Mouse (Mus musculus): ENCODE results near the gene Tiparp.
A peak's percentile ranks its signal among the peaks of the same experiment; 100 is the strongest.

The Tiparp gene

DNA sequence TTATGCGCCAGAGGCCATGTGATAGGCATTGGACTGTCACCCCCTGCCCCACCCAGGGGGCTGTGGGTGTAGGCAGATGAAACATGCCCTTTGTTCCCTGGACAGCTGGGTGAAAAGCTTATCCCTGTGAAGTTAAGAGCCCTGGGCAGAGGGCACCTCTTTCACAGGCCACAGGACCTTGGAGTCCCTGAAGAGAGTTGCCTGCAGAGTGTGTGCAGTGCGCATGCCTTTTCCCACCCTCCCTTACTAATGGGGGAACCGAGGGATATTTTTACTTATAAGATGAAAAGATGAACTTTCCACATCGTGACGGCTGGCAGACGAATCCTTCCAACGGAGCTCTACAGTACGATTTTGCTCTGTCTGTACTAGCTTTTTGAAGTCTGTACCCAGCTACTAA lies 57.1 kb downstream of the Tiparp start:
- DNase-seq = peak; percentile 82

DNA sequence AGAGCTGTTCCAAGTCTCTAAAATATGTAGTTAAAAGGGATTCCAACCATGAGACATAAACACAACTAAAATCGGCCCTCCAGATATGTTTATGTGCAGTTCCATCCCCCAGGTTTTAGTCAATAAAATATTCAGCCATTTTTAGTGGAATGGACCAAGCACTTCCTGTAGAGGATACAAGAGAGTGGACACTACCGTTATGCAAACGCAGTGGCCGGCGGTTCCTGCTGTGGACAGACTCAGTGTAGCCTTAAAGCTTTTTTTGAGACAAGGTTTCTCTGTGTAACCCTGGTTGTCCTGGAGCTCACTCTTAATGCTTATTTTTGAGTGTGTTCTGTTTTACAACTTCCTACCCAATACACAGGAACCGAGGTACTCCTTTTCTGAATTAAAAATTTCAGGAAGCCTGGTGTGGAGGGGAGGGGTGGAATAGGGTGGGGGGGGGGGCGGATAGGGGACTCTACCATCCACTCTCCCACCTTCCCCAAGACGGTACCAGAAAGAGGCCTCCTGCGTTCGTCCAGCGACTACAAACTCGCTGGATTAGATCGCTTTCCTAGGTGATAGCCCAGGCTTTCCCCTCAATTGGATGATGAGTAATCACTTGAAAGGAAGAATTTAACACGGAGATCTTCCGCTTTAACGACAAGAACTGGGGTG lies 57.7 kb downstream of the Tiparp start:
- DNase-seq = no peak

DNA sequence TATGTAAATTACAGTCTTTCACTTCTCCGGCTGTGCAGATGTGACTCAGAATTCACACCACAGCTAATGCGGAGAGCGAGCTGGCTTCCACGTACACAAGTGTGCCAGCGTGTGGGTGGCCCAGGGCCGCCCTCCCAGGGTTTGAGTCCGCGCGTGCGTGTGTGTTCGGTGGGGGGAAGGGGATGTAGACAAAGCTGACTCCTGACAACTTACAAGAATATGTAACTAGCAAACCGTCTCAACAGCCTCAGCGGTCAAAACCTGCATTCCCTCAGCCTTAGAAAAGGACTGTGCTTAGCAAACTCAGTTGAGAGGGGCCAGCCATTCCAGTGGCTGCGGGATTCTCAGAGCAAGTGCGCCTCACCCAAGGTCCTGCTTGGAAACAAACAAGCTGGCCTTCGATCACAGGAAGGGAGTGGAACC lies 58.3 kb downstream of the Tiparp start:
- peak; percentile 91 for DNase-seq

DNA sequence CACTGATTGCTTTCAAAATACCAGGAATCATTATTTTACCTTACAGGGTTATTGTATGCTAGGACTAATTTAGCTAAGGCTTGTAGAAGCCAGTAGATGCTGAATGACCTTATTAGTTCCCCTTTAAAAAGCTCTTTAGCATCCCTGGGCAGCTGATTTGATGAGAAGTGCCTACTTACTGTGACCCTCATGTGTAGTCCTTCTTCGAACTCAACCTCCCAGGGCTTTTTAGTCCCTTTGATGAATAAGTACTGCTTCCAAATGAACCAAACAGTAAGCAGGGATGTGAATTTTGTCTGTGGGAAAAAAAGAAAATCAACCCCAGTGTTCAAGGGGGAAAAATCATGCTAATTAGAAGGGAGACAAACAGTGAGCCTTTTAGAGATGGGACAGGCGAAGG lies 58.8 kb downstream of the Tiparp start:
- no peak for DNase-seq

DNA sequence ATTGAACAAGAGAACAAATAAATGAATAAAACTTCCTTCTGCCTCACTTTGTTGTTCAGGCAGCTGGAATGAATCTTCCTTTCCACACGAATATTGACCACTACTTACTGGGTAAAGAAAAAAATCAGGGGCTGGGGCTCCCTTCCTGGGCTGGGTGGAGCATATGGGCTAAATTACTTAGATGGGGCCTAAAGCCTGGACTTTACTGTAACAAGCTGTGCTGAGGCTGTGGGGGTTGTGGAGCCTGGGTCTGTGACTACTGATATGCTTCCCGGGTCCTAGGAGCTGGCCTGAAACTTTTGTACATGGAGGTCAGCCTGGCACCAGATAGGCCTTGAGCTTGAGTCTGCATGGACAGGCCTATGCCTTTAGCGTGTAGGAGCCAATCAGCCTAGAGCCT lies 60.2 kb downstream of the Tiparp start:
- no peak for DNase-seq

DNA sequence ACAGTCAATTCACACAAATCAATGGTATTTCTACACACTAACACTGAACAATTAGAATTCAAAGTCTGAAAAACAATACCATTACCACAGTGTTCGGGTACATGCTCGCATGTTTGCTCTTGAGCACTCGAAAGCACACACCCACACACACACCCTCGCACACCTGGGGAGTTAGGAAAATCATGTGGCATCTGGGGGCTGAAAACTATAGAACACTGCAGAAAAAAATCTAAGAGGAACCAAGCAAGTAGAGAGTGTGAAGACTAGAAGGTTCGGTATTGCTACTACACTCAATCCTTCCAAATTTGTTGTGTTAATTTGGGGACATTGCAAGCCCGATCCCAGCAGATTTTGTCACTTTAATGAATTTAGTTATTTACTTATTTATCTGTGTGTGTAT lies 64.6 kb downstream of the Tiparp start:
- no peak for DNase-seq

DNA sequence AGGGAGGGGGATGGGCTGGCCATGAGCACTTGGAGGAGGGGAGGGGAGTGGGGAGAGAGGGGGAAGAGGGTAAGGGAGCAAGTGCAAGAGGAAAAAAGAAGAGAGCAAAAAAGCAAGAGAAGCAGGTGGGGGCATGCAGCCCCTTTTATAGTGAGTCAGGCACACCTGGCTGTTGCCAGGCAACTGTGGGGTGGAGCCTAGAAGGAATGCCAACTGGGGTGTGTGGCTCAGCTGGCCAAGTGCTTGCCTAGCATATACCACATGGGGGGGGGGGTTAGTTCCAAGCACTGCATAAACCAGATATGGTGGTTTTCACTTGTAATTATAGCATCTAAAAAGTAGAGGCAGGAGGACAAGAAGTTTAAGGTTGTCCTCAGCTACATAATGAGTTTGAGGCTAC lies 66.3 kb downstream of the Tiparp start:
- peak; percentile 57 for DNase-seq

DNA sequence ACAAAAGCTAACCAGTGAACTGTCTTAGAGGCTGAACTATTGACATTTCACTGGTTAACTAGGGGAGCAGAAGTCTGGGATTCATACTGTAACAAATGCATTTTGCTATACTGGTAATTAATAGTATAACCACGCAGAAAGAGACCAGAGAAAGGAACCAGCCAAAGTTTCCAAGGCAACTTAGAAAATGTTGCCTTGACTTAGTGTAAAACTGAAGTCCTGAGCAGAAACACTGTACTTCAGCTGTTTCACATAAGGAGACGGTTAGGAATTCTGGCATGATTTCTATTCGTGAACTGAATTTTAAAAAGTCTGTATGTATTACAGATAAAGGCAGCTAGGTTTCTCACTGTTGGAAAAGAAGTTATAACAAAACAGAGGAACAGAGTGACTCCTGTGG lies 67.0 kb downstream of the Tiparp start:
- DNase-seq = no peak

DNA sequence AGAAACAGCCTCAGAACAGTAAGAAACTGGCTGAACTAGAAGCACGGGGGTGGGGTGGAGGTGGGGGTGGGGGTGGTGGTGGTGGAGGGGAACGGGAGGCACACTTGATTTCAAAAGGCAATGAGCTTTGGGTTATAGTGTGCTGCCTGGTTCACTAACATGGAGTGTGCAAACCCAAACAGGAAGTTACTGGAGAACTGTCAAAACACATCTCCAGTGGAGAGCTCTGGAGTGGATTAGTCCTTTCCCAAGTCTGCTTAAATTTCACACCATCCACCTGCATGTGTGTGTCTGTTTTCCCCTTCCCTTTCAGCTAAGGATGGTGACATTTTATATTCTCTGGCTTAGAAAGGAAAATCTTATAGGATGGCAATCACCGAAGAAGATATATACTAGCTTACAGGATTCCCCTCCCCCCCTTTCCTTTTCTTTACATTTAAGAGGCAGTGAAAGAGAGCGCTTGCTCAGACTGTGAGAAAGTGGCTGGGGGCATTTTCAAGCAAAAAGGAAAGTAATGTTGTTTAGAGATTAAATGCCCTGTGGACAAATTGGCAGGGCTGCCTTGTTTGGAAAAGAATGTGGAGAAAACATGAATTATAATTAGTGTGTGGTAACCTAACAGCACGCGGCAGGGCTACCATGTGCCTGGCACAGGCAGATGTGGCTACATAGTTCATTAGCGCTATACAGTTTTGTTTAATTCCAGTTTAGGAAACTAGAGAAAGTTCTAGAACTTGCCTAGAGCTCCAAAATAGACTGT lies 70.0 kb downstream of the Tiparp start:
- DNase-seq = no peak

DNA sequence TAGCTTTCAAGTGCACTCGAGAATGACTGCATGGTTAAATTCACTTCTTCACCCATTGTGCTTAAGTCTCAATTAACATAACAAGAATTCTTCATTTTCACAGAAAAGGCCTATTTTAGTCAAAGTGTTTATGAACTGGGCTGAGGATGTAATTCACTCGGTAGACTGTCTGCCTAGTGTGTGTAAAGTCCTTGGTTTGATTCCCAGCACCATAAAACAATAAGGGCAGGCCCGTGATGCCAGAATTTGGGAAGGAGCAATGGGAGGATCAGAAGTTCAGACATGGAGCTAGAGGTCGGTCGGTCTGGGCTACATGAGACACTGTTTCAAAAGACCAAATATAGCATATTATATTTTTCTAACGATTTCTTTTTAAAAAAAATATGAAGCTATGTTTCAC lies 70.9 kb downstream of the Tiparp start:
- no peak for DNase-seq

DNA sequence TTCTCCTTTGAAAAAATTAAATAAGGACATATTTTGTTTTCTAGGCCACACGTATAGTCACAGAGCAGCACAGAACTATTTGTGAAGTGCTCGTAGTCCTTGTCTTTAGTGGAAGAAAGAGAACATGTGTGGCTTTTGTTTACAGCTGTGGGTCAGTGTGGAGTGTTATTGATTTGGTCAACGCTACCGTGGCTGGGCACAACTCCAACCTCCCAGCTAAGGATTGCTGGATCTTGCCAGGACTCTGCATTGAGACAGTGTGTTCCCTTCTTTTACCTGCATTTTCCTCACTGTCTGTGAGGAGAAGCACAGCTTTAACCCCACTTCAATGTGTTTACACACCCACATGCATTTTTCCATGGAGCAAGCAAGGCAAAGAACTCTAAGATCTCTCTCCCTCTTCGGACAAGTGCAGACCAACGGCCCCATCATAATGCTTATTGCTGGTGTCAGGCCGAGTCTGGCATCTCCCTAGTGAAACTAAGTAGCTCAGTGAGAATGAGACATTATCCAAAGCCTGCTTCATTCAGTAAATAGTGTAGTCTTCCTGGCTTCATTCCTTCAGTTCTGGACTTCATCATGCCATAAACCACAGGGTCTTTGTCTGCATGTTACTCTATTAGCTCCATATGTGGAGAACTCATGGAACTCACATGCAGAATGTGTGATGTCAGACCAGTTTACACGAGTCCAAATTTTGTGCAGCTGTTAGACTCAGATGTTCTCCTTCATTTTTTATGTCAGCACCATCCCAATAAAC lies 73.3 kb downstream of the Tiparp start:
- no peak for DNase-seq

DNA sequence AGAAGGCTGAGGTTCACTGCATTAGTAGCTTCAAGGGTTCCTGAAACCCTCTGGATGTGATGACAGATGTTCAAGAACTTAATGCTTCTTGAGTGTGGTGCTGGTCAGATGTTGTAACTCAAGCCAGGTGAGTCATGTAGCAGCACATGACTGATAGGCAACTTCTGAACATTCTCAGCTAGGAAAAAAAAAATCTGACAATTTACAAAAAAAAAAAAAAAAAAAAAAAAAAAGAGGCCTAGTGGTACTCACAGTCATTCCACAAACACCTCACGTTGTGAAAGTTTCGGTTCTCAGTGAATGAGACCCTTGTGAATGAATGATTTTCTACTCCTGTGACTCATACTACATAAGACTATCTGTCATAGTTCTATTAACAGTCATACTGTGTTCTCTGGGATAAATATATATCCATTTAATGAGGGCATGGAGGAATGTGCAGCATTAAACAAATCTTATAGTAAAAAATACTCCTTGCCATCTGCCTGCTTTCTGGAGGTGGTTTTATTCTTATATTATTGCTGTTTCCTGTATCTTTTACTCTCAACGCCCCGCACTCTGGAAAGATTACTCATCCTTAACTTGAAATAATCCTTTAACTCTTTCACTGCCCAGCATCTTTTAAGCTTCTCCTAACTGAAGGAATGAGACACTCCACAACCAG lies 75.3 kb downstream of the Tiparp start:
- DNase-seq = no peak

All from heart, adult 11 months (tissue).